Mouse (Mus musculus) kidney, postnatal 10 days (tissue): ENCODE measurements around the gene Adtrp.

Source experiments
- DNase-seq: peaks from one replicate; pipeline ENCODE4 v3.0.0; 2021; ENCODE audit warnings: mixed read lengths

The Adtrp gene

GRCm38 (mm10) chr13:41773812-41774376 lies 73.6 kb downstream of the Adtrp start:
- DNase-seq, result no peak

- DNase-seq, result peak; percentile 15
These were observed 76.4 kb downstream of the Adtrp start for GRCm38 (mm10) chr13:41771061-41771460.

DNA sequence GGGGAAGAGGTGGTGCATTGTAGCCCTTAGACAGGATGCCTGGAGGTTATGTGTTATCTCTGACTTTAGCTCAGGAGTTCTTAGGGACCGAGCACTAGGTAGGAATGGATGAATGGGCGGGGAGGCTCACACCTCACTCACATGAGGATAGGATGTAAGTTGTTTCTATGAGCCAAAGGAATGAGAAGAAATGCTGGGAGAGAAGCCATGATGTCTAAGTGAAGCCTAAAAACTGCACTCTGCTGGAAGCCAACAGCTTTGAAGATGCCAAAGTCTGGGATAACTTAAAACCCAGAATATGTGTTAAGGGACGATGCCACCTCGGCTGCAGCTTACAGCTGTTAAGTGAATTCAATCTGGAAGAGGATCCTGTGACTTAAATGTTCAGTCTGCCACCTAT lies 79.5 kb downstream of the Adtrp start:
- DNase-seq, result no peak

DNA sequence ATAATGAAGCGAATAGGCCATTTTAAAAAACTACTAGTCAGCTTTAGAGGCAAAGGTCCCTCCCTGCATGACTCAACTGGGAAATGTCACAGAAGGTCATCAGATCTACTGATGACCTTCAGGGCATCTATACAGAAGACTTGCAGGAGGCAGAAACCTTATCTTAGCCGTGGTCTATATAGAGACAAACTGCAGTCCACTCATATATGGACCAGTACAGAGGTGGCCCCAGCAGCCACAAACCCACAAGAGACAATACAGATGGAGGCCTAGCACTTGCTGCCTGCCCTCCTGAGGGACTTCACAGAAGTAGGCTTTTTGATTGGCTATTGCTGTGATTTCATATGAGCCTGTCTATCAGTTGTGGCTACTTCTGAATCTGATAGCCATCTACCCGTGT lies 85.5 kb downstream of the Adtrp start:
- no peak for DNase-seq

- no peak for DNase-seq
These were observed 87.0 kb downstream of the Adtrp start for GRCm38 (mm10) chr13:41760484-41760883.

GRCm38 (mm10) chr13:41758550-41759465 lies 88.7 kb downstream of the Adtrp start:
- DNase-seq, result no peak

DNA sequence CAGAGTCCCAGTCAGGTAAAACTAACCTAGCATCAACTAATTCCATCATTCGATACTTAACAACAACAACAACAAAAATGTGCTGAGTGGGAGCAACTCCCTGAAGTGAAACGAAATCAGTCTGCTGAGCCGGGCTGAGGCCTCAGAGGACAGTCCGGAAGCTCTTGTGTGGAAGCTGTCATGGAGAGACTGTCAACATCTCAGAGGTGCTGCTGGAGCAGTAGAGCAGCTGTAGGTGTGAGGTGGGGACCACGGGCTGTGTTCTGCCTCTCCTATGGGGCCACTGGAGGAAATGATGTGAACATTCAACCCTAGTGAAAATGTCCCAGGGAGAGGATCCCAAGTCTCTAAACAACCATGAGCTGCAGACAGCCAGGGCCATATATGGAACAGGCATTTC lies 94.4 kb downstream of the Adtrp start:
- no peak for DNase-seq

DNA sequence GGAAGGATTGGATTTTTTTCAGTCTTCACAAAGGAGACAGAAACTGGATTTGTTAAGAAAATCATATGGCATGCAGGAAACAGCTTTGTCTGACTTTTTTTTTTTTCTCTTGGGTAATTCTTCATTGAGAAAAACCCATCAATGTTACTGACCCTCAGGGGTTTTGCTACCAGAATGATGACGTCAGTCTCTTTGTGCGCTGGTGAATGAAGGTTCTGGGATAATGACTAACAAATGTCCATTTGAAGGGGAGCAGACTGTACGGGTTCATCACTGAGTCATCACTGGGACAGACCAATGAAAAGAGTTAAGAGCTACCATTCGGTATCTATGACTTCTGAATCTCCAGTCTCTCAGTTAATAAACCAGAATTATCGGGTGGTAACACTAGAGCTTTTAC lies 97.0 kb downstream of the Adtrp start:
- no peak for DNase-seq

- no peak for DNase-seq
These were observed 98.6 kb downstream of the Adtrp start for GRCm38 (mm10) chr13:41748866-41749265.

DNA sequence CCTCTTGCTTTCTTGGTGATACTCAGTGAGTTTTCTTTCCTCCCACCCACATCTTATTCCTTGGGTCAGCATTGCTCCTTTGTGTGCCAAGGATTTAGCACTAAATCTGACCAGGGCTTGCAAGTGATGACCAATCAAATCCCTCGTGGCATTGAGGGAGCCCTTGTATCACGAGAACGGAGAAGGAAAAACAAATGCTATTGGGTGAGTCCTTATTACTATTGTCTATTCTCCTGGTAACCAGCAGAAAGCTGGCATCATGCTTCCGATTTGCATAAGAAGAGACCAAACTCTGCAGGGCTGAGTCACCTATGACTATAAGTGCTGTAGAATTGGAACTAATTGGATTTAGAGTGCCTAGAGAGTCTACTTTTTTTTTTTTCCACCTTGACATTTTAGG lies 99.8 kb downstream of the Adtrp start:
- no peak for DNase-seq

DNA sequence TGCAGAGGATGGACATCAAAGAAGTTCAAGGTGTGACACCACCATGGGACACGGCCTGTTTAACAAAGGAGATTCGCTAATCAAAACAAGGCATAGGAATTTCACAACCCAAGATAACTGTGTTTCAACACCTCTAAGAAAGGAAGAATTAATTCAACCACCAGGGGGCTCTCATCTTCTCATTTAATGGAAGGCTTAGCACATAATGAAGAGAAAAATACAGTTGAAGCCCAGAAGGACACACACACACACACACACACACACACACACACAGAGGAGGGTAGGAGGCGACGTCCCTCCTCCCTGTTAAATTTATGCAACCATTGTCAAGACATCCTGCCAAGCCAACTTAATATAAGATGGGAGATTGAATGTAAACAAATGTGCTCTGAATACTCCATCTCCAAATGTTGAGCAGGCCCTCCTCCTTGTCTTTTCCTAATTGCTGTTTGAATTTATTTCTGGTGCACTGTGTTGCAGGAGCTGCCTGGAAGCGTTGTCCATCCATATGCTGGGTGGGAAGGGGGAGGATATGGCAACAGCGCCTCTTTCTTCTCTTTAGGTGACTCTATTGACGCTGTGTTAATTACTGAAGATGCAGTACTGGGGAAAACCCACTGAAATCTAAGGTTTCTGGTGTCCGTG lies 100.4 kb downstream of the Adtrp start:
- DNase-seq, result no peak

DNA sequence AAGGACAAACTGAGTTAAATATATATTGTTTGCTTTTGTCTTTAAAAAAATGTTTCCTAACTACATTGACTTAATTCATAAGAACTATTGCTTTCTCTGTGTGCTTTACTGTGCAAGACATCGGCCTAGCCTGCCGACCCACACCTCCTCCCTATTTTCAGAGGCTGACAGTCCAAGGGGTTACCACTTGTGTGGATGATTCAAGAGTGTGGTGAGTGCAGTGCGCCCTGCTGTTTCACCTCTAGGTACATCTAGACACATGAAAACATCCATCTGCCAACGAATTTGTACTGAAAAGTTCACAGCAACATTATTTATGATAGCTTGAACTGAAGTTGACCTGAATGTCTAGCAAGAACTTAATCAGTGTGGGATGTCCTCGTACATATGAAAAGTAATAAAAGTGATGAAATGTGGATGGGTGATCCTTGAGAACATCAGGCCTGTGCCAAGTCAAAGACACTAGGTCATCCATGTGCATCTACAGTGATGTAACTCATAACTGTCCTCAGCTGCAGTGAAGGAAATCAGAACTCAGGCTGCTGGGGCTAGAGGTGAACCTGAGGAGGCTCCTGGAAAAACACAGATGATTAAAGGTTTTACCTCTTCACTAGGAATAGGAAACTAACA lies 106.9 kb downstream of the Adtrp start:
- no peak for DNase-seq

DNA sequence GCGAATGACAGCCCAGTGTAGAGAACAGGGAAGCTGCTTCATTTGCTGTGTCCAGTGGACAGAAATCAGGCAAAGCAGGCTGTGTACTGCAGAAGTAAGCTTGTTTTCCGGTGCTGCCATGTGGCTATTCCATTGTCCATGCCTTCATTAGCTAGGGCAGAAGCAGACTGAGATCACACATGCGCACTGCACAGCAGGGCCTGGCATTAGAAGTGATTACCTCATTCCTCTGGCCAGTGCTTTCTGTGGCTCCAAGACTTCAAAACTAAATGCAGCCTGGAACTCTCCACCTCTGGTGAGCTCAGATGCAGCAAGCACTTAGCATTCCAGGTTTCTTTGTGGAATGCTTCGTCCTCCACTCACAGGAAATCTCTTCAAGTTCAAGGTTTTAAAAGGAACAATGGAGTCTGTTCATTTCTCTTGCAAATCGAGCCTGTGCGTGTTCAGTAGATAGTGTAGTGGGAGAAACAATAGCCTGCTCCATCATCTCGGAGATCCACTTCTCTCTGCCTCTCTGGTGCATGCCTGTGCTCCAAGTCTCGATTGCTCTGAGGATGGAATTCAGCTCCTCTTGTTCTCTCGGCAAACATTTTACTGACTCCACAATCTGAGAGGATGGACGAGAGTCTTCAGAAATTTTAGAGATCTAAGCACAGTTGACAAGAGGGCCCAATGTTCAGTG lies 109.7 kb downstream of the Adtrp start:
- no peak for DNase-seq

DNA sequence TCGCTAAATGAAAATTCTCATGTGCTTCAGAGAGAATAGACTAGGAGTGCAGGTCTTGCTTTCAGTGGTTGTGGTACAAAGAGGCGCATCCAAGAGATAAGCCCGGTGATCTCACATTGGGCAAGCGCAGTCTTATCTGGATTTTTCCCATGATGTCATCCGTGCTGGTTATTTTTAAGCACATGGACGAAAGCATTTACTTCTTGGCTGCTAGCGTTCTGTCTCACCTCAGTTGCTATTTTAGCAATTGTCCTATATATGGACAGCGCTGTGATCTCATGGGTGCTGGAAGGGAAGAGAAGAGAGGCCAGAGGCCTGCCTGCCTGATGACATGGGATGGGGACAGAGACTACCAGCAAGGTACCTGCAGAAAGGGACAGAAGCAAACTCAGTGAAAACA lies 117.8 kb downstream of the Adtrp start:
- DNase-seq, result no peak

GRCm38 (mm10) chr13:41727803-41728202 lies 119.7 kb downstream of the Adtrp start:
- DNase-seq, result no peak

DNA sequence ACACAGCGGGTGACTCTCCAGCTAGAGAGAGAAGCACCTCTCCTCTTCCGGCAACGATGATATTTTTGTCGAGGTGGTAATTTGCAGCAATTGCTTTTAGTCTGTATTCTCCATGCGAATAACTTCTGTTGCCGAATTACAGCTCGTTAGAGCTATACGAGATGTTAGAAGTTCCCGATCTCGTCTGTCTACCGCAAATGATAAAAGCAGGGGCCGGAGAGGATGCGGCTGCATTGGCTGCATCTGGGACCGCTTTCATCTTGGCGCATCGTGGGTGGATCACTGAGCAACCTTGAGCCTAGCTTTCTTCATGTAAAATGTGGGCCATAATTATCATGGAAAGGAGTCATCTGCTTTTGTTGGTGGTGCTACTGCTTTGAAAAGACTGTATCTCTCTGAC lies 128.2 kb downstream of the Adtrp start:
- DNase-seq, result no peak

DNA sequence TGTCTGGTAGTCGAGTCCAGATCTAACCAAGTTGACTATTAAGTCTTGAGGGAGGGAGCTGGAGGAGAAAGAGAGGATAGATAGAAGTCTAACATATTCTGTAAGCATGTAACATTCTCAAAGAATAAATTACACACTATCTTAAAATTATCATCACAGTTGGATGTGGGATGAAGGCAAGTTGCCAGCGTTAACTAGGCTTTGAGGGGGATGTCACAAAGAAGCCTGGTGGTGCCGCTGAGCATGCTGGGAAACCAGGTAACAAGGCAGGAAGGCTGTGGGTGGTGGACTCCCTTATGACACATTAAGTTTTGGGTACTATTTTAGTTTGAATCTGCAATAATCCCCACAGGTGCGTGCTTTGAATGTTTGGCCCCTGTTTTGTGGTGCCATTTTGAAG lies 129.4 kb downstream of the Adtrp start:
- no peak for DNase-seq
